ENCODE assay signal across 35 mouse cellular contexts in genomic region chr7:97394375-97394774, GRCm38 (mm10).
"Had no signal": no experiment of that assay in that cellular context is flagged by ENCODE, and none has a peak within 500 bp of the region (broad histone marks: within the 10 kb centered on the region; RNA-seq: fewer than 3 reads in every experiment).

No protein-coding gene starts in this region.

- H3K27me3 ChIP-seq: heart, embryonic 13.5 days; heart, embryonic 15.5 days; hindbrain, embryonic 12.5 days; hindbrain, embryonic 13.5 days; hindbrain, embryonic 15.5 days; intestine, embryonic 15.5 days; kidney, embryonic 15.5 days had no signal

- DNase-seq: heart, postnatal 10 days; heart, postnatal 14 days; heart, postnatal 36 days; heart, postnatal 4 days; kidney, adult 11 months; kidney, adult 18-20 months; kidney, adult 2 months; kidney, adult 8-10 months; kidney, adult 9 months; kidney, postnatal 10 days; kidney, postnatal 14 days; kidney, postnatal 25 days; kidney, postnatal 36 days; kidney, postnatal 4 days; layer of hippocampus, adult 9-11 months; layer of hippocampus, postnatal 36 days had no signal

- H3K4me1 ChIP-seq: heart, embryonic 13.5 days; heart, embryonic 15.5 days; hindbrain, embryonic 12.5 days had no signal

- ATAC-seq: hindbrain, embryonic 16.5 days; hindbrain, postnatal 0 days; inflammation-experienced regulatory T-cells, adult 6 months; intestine, embryonic 15.5 days; intestine, embryonic 16.5 days; intestine, postnatal 0 days had no signal

- H3K4me2 ChIP-seq: heart, embryonic 11.5 days; heart, embryonic 13.5 days; heart, embryonic 15.5 days; hindbrain, embryonic 12.5 days; hindbrain, embryonic 13.5 days; hindbrain, embryonic 14.5 days; hindbrain, embryonic 15.5 days; intestine, embryonic 15.5 days; kidney, embryonic 15.5 days had no signal

- H3K9me3 ChIP-seq: heart, embryonic 10.5 days; heart, embryonic 13.5 days; heart, embryonic 15.5 days; hindbrain, embryonic 10.5 days; hindbrain, embryonic 12.5 days; hindbrain, embryonic 13.5 days; hindbrain, embryonic 15.5 days; intestine, embryonic 15.5 days; kidney, embryonic 15.5 days had no signal

- H3K27ac ChIP-seq: heart, embryonic 10.5 days; heart, embryonic 13.5 days; heart, embryonic 15.5 days; hindbrain, embryonic 10.5 days; hindbrain, embryonic 12.5 days; hindbrain, embryonic 13.5 days; hindbrain, embryonic 14.5 days; hindbrain, embryonic 15.5 days; hindbrain, postnatal 0 days; intestine, embryonic 15.5 days; kidney, embryonic 15.5 days; kidney, postnatal 0 days; layer of hippocampus, adult 2 months; left cerebral cortex, adult 2 months had no signal

- H3K4me3 ChIP-seq: heart, embryonic 10.5 days; heart, embryonic 13.5 days; heart, embryonic 15.5 days; hindbrain, embryonic 10.5 days; hindbrain, embryonic 12.5 days; hindbrain, embryonic 13.5 days; hindbrain, embryonic 15.5 days; intestine, embryonic 15.5 days; kidney, embryonic 15.5 days; layer of hippocampus, adult 2 months; left cerebral cortex, adult 2 months had no signal

- H3K9ac ChIP-seq: heart, embryonic 13.5 days; heart, embryonic 15.5 days; hindbrain, embryonic 12.5 days; hindbrain, embryonic 13.5 days; hindbrain, embryonic 14.5 days; hindbrain, embryonic 15.5 days; intestine, embryonic 15.5 days; kidney, embryonic 15.5 days had no signal
